Mouse (Mus musculus) left cerebral cortex, adult 2 months (tissue): ENCODE data around the gene D5Ertd579e. TPM values are rescaled to one million over a fixed set of nuclear protein-coding genes. Genes with fewer than 3 reads are reported as not detected.

Experiments
- DNase-seq, 2 experiments: peaks; one replicate each; pipeline ENCODE4 v3.0.0; 2021 to 2022; ENCODE audit warnings: low spot score in 2 of 2, mixed read lengths in 1 of 2; ENCODE audit errors: extremely low spot score in 1 of 2
- H3K27ac ChIP-seq: fragments of 200-600 bp; 2 replicates; pipeline ENCODE4 v1.8.1; 2022
- H3K4me3 ChIP-seq: fragments of 200-600 bp; 2 replicates; pipeline ENCODE4 v1.8.1; 2022
- CTCF ChIP-seq: fragments of 200-600 bp; IDR thresholded peaks from 2 replicates; pipeline ENCODE4 v1.8.1; 2022; ENCODE audit warnings: antibody characterized with exemption, mild to moderate bottlenecking, moderate library complexity
- intact Hi-C: fragments of 180-260 bp; cut with DNase I; formaldehyde crosslinking; loops from one replicate; pipeline ENCODE4 v1.15.1; 2025
- total RNA-seq, 2 experiments: library from RNA; stranded (reverse); gene quantifications; 2 replicates each; pipeline ENCODE4 v1.2.3; 2021

Gene D5Ertd579e
- total RNA-seq, 2 experiments from 2014 or later: 93.9 to 111 TPM

DNA sequence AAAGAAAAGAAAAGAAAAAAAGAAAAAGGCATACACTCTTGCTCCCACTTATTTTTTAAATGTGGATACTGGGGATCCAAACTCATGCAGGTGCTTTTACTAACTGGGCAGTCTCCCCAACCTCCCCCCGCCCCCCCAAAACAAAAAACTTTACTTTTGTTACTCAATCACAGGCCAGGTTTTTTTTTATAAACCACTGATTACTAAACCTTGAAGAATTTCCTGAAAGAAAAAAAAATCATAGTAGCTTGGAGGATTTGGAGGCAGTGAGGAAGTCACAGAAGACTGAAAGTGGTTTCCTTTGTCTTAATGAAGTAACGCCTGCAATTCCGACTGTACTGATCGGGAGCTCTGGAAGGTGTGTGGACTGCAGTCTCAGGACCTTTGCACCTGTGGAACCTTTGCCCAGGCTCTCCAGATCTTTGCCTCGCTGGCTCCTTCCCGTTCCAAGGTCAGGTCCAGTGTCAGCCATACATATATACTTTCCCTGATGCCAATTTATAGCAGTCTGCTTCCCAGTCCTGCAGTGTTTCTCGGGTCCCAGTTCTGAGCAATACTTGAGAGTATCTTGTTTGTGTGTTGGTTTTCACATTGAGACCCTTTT lies 2.3 kb upstream of the D5Ertd579e start:
- no peak for DNase-seq
- H3K4me3 ChIP-seq: no peak overlapping the region
- intact Hi-C loops: no loop called here
- TF ChIP-seq CTCF: no peak
- no peak overlapping the region for H3K27ac ChIP-seq

DNA sequence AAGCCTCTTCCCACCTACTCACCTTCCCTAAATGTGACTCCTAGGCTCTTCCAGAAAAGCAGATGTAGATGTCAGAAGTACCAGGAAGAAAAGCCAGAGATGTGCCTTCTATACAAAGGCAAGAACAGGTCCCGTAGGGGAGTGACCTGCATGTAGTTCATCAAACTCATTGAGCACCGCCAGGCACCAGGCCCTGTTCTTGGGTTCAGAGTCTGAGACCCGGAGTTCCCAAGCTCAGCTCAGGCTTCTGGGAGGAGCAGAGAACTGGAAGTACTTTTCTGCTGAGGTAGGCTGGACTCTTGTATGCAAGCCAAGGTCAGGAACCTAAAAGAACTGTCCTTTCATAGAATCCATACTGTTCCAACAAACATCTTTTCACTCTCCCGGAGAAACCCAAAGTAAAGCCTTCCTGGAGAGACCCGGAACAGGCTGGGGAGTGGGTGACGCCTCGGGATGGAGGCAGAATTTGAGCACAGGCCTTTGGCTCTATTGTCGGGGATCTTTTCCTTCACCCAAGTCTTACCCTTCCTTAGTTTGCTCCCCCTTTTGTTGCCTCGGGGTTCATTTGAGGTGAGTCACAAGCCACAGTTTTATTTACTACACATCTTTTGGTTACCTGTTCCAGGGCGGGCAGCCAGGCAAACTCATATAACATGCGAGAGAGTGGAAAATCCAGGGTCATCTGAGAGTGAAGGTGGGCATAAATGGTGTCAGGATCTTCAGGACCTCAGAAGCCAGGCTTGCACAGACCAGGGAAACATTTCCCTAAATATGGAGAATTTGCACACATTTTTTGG lies 878 bp upstream of the D5Ertd579e start:
- TF ChIP-seq CTCF: no peak
- Histone ChIP-seq H3K4me3 (peak overlapping the region; percentile 86), H3K27ac (peak overlapping the region; percentile 97)
- intact Hi-C loops: no loop called here
- peak in 1 of 2 experiments; percentile 26 for DNase-seq

- no peak for DNase-seq
These were observed 819 bp downstream of the D5Ertd579e start for GRCm38 (mm10) chr5:36695005-36695404.

GRCm38 (mm10) chr5:36693651-36694050 lies 2.2 kb downstream of the D5Ertd579e start:
- H3K27ac ChIP-seq: no peak overlapping the region
- no peak overlapping the region; the same call in 1 of the 2 replicates for H3K4me3 ChIP-seq
- TF ChIP-seq CTCF: no peak
- intact Hi-C loops: loop anchor here (2.0 kb wide), 1 partner anchor 49 kb away; no protein-coding TSS in a partner anchor
- DNase-seq: no peak

More at GRCm38 (mm10) chr5:36695005-36695404, 819 bp downstream of the D5Ertd579e start:
- intact Hi-C loops: no loop called here
- H3K4me3 ChIP-seq: peak overlapping the region; percentile 86
- no peak for TF ChIP-seq CTCF
- H3K27ac ChIP-seq: peak overlapping the region; percentile 97

DNA sequence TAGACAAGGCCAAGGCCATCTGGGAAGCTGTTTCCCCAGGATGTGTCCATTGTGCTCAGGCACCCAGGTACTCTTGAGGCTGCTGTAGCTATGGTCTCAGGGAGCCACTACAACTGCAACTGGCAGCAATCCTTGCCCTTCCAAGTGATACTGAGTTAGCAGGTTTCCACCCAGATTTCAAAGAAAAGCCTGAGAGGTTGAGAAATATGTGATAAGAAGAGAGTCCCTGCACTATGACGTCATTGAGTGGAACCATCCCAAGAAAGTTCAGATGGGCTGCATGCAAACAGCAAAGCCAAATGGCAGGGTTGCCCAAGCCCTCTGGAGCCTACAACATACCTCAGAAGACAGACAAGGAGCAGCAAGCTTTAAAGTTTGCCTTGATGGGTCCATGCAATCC lies 4.4 kb downstream of the D5Ertd579e start:
- no peak for TF ChIP-seq CTCF
- no peak overlapping the region for H3K27ac ChIP-seq
- no peak overlapping the region for H3K4me3 ChIP-seq
- intact Hi-C loops: no loop called here
- DNase-seq: no peak

DNA sequence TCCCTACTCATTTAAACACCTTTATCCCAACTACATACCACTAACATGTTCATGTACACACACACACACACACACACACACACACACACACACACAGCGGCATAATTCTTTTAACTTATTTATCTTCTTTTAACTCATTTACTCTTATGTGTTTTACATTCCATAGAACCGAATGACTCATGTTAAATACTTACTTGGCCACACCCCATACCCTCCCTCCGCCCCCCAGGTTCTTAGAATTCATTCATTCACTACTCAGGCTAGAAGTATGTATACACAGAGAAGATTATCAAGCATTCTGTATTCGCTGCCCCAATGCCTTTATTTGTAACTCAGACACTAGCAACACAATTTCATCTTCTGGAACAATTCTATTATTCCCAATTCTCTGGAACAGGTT lies 10.7 kb downstream of the D5Ertd579e start:
- intact Hi-C loops: no loop called here
- DNase-seq: no peak
- Histone ChIP-seq H3K4me3 (no peak overlapping the region), H3K27ac (no peak overlapping the region)
- TF ChIP-seq CTCF: no peak

DNA sequence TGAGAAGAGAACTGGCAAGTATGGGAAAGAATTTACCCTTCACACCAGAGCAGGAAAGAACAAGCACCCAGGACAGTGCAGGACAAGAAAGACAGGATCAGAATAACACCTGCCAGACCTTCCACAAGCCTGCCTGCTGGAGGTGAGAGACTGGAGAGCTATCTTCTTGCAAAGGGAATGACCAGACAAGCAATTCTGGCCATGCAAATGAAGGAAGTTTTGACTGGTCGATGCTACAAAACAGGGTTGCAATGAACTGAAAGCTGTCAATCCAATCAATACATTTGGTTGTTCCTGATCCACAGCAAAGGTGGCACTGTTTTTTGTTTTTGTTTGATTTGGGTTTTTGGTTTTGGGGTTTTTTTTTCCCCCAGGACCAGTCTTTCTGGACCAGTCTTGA lies 12.2 kb downstream of the D5Ertd579e start:
- intact Hi-C loops: no loop called here
- TF ChIP-seq CTCF: no peak
- Histone ChIP-seq H3K4me3 (no peak overlapping the region), H3K27ac (no peak overlapping the region)
- DNase-seq: no peak

GRCm38 (mm10) chr5:36681219-36681618 lies 14.6 kb downstream of the D5Ertd579e start:
- no peak for TF ChIP-seq CTCF
- no peak overlapping the region for H3K4me3 ChIP-seq
- H3K27ac ChIP-seq: no peak overlapping the region
- intact Hi-C loops: no loop called here
- no peak for DNase-seq

DNA sequence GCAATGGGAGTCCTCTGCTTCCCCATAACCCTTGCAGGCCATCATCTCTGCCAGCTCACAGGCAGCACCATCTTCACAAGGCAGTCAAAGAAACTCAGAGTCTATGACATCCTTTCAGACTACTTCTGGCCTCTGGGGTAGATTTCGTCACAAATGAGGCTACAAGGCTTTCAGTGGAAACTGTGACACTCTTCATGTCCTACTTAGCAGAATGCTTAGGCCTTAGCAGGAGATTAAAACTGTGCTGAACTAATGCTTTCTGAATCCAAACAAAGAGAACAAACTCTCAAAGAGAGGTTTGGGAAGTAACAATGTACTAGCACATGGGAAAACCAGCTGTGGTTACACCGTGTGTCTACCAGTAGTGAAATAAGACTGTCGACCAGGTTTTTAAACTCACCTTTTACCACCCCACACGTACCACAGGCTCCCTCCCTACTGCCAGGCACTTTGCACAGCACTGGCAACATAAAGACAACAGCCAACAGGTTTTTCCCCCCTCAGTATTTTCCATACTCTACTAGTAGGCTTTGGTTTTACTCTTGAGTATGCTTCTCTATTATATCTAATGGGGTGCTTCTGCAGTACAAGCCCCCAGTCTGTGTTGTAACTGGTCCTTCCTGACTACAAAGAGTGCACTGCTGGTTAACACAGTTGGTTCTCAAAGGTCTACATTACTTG lies 15.8 kb downstream of the D5Ertd579e start:
- DNase-seq: no peak
- TF ChIP-seq CTCF: no peak
- intact Hi-C loops: no loop called here

DNA sequence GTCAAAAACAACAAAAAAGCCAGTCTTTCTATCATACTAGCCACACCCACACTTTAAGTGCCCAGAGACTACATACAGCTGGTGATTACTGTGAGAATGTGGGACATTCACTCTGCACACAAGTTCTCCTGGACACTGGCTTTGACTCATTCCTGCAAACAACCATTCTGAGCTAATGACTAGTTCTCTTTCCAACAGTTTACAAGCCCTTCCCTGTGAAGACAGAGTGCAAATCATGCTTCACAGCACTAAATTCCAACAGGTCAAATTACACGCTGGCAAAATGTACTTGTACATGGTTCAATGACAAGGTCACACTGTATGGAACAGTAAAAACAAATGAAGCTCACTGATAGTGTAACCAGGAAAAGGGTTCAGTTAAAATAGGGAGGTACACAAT lies 17.0 kb downstream of the D5Ertd579e start:
- intact Hi-C loops: no loop called here
- H3K27ac ChIP-seq: no peak overlapping the region

More for the DNA sequence above, 15.8 kb downstream of the D5Ertd579e start:
- H3K4me3 ChIP-seq: no peak overlapping the region
- no peak overlapping the region for H3K27ac ChIP-seq

GRCm38 (mm10) chr5:36677907-36678306 lies 17.9 kb downstream of the D5Ertd579e start:
- intact Hi-C loops: no loop called here
- TF ChIP-seq CTCF: no peak
- no peak overlapping the region for H3K27ac ChIP-seq
- H3K4me3 ChIP-seq: no peak overlapping the region
- DNase-seq: no peak

More for the DNA sequence above, 17.0 kb downstream of the D5Ertd579e start:
- no peak for DNase-seq
- TF ChIP-seq CTCF: no peak
- no peak overlapping the region for H3K4me3 ChIP-seq

GRCm38 (mm10) chr5:36675466-36675865 lies 20.4 kb downstream of the D5Ertd579e start:
- intact Hi-C loops: no loop called here
- DNase-seq: no peak
- no peak overlapping the region for H3K27ac ChIP-seq
- H3K4me3 ChIP-seq: no peak overlapping the region
- no peak for TF ChIP-seq CTCF
